Mouse (Mus musculus): ENCODE data around the gene Raph1. TPM values are rescaled to one million over a fixed set of nuclear protein-coding genes. Genes with fewer than 3 reads are reported as not detected.

Raph1 gene
- polyA plus RNA-seq, 1 experiment from 2014 or later: 27.6 TPM

DNA sequence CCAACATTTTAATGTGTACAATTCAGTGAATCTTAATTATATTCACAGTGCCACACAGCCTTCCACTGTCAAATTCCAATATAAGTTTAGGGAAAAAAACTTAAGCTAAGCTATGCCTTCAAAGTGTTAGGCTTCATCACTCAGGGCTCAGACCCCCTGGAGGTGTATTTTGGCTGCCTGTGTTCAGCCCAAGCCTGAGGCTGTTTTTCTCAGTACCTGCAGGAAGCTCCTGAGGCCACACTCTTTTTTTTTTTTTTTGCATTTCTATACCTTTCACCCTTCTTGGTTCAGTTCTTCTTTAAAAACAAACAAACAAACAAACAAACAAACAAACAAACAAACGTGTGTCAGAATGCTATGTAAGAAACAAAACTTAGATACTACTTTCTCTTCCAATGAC is 23.2 kb downstream of the Raph1 start:
- H3K36me3 ChIP-seq: peaks cover 11% of the 10 kb centered on the region
- no peak overlapping the region for H3K27ac ChIP-seq
- H3K4me1 ChIP-seq (replicated peaks): no peaks in the 10 kb centered on the region
- 32% methylated on average over 1 of the region's 1 CpGs for WGBS
- no peak for ATAC-seq (ENCODE audit: low FRiP score)
- no peaks in the 10 kb centered on the region for H3K9me3 ChIP-seq
- no peaks in the 10 kb centered on the region for H3K27me3 ChIP-seq
- H3K4me2 ChIP-seq: no peak overlapping the region
- no peak overlapping the region for H3K9ac ChIP-seq
- H3K4me3 ChIP-seq: no peak overlapping the region

GRCm38 (mm10) chr1:60539272-60539671 is 27.6 kb downstream of the Raph1 start:
- Histone ChIP-seq H3K4me2 (no peak overlapping the region), H3K4me3 (no peak overlapping the region), H3K27ac (no peak overlapping the region), H3K36me3 (no peaks in the 10 kb centered on the region), H3K9ac (no peak overlapping the region), H3K27me3 (no peaks in the 10 kb centered on the region), H3K4me1 (replicated peaks) (no peaks in the 10 kb centered on the region; the same call in 1 of the 2 replicates), H3K9me3 (no peaks in the 10 kb centered on the region)
- 93% methylated on average over 3 of the region's 3 CpGs for WGBS
- ATAC-seq (ENCODE audit: low FRiP score): no peak

DNA sequence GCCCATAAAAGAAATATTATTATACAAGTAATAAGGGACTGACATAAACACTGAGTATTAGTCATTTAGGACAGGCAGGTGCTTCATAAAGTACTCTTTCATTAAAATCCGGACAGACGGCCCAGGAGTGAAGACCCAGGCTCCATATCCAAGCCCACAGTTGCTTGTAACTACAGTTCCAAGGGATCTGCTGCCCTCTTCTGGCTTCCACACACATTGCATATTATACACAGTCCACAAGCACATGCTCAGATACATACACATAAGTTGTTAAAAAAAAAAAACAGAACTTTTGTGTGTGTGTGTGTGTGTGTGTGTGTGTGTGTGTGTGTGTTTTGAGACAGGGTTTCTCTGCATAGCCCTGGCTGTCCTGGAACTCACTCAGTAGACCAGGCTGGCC is 32.0 kb downstream of the Raph1 start:
- no peaks in the 10 kb centered on the region; the same call in 1 of the 2 replicates for H3K4me1 ChIP-seq (replicated peaks)
- H3K9me3 ChIP-seq: no peaks in the 10 kb centered on the region
- H3K4me2 ChIP-seq: no peak overlapping the region
- no peak for ATAC-seq (ENCODE audit: low FRiP score)
- no peak overlapping the region for H3K27ac ChIP-seq
- H3K9ac ChIP-seq: no peak overlapping the region
- no peak overlapping the region for H3K4me3 ChIP-seq
- no peaks in the 10 kb centered on the region for H3K27me3 ChIP-seq
- 91% methylated on average over 2 of the region's 2 CpGs for WGBS
- peaks cover 22% of the 10 kb centered on the region for H3K36me3 ChIP-seq

GRCm38 (mm10) chr1:60530636-60531035 is 36.3 kb downstream of the Raph1 start:
- no peaks in the 10 kb centered on the region for H3K9me3 ChIP-seq
- no peak overlapping the region for H3K27ac ChIP-seq
- H3K4me1 ChIP-seq (replicated peaks): no peaks in the 10 kb centered on the region
- no peak overlapping the region for H3K9ac ChIP-seq
- no peak for ATAC-seq (ENCODE audit: low FRiP score)
- no peak overlapping the region for H3K4me3 ChIP-seq
- 92% methylated on average over 2 of the region's 2 CpGs for WGBS
- no peaks in the 10 kb centered on the region for H3K27me3 ChIP-seq
- peaks cover 44% of the 10 kb centered on the region for H3K36me3 ChIP-seq
- H3K4me2 ChIP-seq: no peak overlapping the region

DNA sequence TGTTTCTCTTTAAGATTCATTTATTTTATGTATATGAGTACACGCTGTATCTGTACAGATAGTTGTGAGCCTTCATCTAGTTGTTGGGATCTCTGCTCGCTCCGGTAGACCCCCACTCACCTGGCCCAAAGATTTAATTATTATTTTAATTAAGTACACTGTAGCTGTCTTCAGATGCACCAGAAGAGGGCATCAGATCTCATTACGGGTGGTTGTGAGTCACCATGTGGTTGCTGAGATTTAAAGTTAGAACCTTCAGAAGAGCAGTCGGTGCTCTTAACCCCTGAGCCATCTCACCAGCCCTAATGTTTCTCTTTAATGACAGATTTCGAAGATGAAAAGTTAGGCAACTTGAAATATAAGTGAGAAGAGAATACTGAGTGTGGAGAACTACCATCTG is 36.8 kb downstream of the Raph1 start:
- Histone ChIP-seq H3K9me3 (no peaks in the 10 kb centered on the region), H3K27me3 (no peaks in the 10 kb centered on the region), H3K36me3 (peaks cover 48% of the 10 kb centered on the region), H3K4me3 (no peak overlapping the region), H3K4me1 (replicated peaks) (no peaks in the 10 kb centered on the region), H3K9ac (no peak overlapping the region), H3K4me2 (no peak overlapping the region), H3K27ac (no peak overlapping the region)
- ATAC-seq (ENCODE audit: low FRiP score): no peak
- 96% methylated on average over 6 of the region's 6 CpGs for WGBS

DNA sequence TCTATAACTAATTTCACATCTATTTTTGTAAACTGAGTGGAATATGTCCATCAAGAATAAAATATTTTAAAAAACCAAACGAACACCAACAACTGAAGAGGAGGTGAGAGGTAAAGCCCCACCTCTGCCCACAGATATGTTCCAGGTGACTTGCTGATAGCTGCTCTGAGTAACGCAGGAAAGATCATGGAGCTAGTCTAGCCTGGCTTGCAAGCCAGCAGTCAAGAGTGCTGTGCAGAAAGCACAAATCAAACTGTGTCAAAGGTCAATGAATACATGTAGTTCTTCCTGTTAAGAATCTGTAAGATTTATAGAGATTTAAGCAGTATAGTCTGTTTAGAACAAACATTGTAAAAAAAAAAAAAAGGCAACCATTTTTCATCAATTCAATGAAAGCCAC is 56.3 kb downstream of the Raph1 start:
- no peak overlapping the region for H3K4me2 ChIP-seq
- 86% methylated on average over 2 of the region's 2 CpGs for WGBS
- H3K27me3 ChIP-seq: no peaks in the 10 kb centered on the region
- H3K4me1 ChIP-seq (replicated peaks): no peaks in the 10 kb centered on the region
- no peak for ATAC-seq (ENCODE audit: low FRiP score)
- H3K27ac ChIP-seq: no peak overlapping the region
- no peak overlapping the region for H3K4me3 ChIP-seq
- H3K36me3 ChIP-seq: peaks cover 20% of the 10 kb centered on the region
- H3K9me3 ChIP-seq: no peaks in the 10 kb centered on the region
- no peak overlapping the region for H3K9ac ChIP-seq

GRCm38 (mm10) chr1:60503456-60503855 is 63.4 kb downstream of the Raph1 start:
- Histone ChIP-seq H3K36me3 (peaks cover 40% of the 10 kb centered on the region), H3K4me2 (no peak overlapping the region), H3K9ac (no peak overlapping the region), H3K9me3 (no peaks in the 10 kb centered on the region), H3K4me1 (replicated peaks) (no peaks in the 10 kb centered on the region), H3K27me3 (no peaks in the 10 kb centered on the region), H3K4me3 (no peak overlapping the region), H3K27ac (no peak overlapping the region)
- WGBS: 82% methylated on average over 5 of the region's 5 CpGs
- ATAC-seq (ENCODE audit: low FRiP score): no peak

DNA sequence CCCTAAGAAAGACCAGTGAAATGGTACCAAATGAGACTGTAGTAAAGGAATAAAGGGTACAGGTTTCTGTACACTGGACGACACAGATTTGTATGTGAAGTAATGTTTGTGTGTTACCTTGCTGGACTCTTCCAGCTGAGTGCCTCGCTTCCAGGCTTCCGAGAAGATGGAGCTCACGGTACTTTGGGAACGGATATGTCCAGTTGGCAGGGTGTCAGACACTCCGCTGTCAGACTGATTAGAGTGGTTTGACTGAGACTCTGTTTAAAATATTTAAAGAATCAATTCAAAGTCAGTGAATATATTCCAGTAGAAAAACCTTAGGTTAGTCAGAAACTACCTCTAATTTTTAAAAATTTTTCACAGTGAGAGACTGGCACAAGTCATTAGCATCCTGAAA is 73.5 kb downstream of the Raph1 start:
- peaks cover 83% of the 10 kb centered on the region for H3K36me3 ChIP-seq
- no peaks in the 10 kb centered on the region for H3K4me1 ChIP-seq (replicated peaks)
- H3K27ac ChIP-seq: no peak overlapping the region
- no peaks in the 10 kb centered on the region for H3K9me3 ChIP-seq
- H3K4me2 ChIP-seq: no peak overlapping the region
- ATAC-seq (ENCODE audit: low FRiP score): no peak
- H3K4me3 ChIP-seq: no peak overlapping the region
- WGBS: 92% methylated on average over 6 of the region's 6 CpGs
- no peak overlapping the region for H3K9ac ChIP-seq
- H3K27me3 ChIP-seq: no peaks in the 10 kb centered on the region

- H3K27ac ChIP-seq: no peak overlapping the region
- no peaks in the 10 kb centered on the region for H3K9me3 ChIP-seq
- no peak overlapping the region for H3K9ac ChIP-seq
- H3K27me3 ChIP-seq: no peaks in the 10 kb centered on the region
- ATAC-seq (ENCODE audit: low FRiP score): no peak
- peaks cover 84% of the 10 kb centered on the region for H3K36me3 ChIP-seq
- H3K4me2 ChIP-seq: no peak overlapping the region
- WGBS: 51% methylated on average over 5 of the region's 5 CpGs
- H3K4me3 ChIP-seq: no peak overlapping the region
- H3K4me1 ChIP-seq (replicated peaks): no peaks in the 10 kb centered on the region
Observed at GRCm38 (mm10) chr1:60492404-60492803, 74.5 kb downstream of the Raph1 start.

GRCm38 (mm10) chr1:60490510-60490909 is 76.4 kb downstream of the Raph1 start:
- Histone ChIP-seq H3K27me3 (no peaks in the 10 kb centered on the region), H3K9ac (no peak overlapping the region), H3K4me3 (no peak overlapping the region), H3K4me2 (no peak overlapping the region), H3K27ac (0 out of 2 replicates have a peak overlapping the region, but pooled peaks have one; percentile 4), H3K4me1 (replicated peaks) (no peaks in the 10 kb centered on the region), H3K9me3 (no peaks in the 10 kb centered on the region), H3K36me3 (peaks cover 82% of the 10 kb centered on the region)
- WGBS: 77% methylated on average over 4 of the region's 4 CpGs
- no peak for ATAC-seq (ENCODE audit: low FRiP score)

DNA sequence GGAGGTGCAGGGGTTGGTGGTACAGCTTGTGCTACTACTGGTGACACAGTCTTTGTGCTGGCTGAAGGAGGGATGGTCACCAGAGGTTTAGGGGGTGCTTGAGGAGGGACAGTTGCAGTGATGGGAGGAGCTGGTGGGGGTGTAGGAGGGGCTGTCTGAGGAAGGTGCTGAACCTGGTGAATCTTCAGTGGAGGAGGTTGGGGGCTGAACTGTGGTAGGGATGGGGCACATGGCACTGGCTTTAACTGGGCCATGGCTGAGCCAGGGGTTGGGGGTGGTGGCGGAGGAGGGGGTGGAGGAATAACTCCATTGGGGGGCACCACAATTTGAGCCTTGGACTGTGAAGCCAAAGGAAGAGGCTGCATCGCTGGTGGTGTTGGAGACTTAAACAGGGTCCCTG is 77.2 kb downstream of the Raph1 start:
- Histone ChIP-seq H3K27me3 (no peaks in the 10 kb centered on the region), H3K4me1 (replicated peaks) (no peaks in the 10 kb centered on the region), H3K9ac (no peak overlapping the region), H3K27ac (no peak overlapping the region), H3K36me3 (peaks cover 76% of the 10 kb centered on the region), H3K4me3 (no peak overlapping the region), H3K4me2 (no peak overlapping the region), H3K9me3 (no peaks in the 10 kb centered on the region)
- 0 out of 2 replicates have a peak, but pooled peaks have one; percentile 36 for ATAC-seq (ENCODE audit: low FRiP score)
- WGBS: 96% methylated on average over 2 of the region's 2 CpGs

- H3K4me3 ChIP-seq: no peak overlapping the region
- peaks cover 68% of the 10 kb centered on the region for H3K36me3 ChIP-seq
- 87% methylated on average over 8 of the region's 8 CpGs for WGBS
- no peak overlapping the region for H3K4me2 ChIP-seq
- H3K4me1 ChIP-seq (replicated peaks): no peaks in the 10 kb centered on the region
- no peaks in the 10 kb centered on the region for H3K9me3 ChIP-seq
- no peaks in the 10 kb centered on the region for H3K27me3 ChIP-seq
- no peak overlapping the region for H3K9ac ChIP-seq
- no peak for ATAC-seq (ENCODE audit: low FRiP score)
- H3K27ac ChIP-seq: no peak overlapping the region
Observed at GRCm38 (mm10) chr1:60488635-60489034, 78.3 kb downstream of the Raph1 start.

DNA sequence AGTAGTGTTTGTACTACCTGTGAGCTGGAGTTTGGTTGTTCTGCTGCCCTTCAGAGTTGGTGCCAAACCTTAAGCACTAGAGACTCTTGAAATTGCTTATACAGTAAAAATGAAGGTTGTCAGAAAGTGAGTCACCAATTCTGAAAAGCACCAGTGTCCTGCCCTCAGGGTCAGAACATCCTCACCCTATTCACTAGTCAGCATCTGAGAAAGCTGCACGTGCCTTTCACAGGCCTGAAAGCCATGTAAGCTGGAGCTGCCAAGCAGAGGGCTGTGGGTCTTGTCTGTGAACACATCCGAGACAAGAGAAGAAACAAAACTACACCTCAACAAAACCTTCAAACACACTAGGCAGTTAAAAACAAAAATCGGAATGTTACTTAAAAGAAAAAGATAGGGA is 81.3 kb downstream of the Raph1 start:
- Histone ChIP-seq H3K4me1 (replicated peaks) (no peaks in the 10 kb centered on the region), H3K9me3 (no peaks in the 10 kb centered on the region), H3K9ac (no peak overlapping the region), H3K4me3 (no peak overlapping the region), H3K27me3 (no peaks in the 10 kb centered on the region), H3K4me2 (no peak overlapping the region), H3K27ac (no peak overlapping the region), H3K36me3 (peaks cover 51% of the 10 kb centered on the region)
- 78% methylated on average over 3 of the region's 3 CpGs for WGBS
- ATAC-seq (ENCODE audit: low FRiP score): no peak

- H3K27ac ChIP-seq: no peak overlapping the region
- no peak for ATAC-seq (ENCODE audit: low FRiP score)
- H3K9me3 ChIP-seq: no peaks in the 10 kb centered on the region
- no peak overlapping the region for H3K9ac ChIP-seq
- H3K4me2 ChIP-seq: no peak overlapping the region
- H3K36me3 ChIP-seq: peaks cover 34% of the 10 kb centered on the region
- H3K4me3 ChIP-seq: no peak overlapping the region
- H3K27me3 ChIP-seq: no peaks in the 10 kb centered on the region
- WGBS: 100% methylated on average over 1 of the region's 1 CpGs
- H3K4me1 ChIP-seq (replicated peaks): no peaks in the 10 kb centered on the region
Observed at GRCm38 (mm10) chr1:60482881-60483280, 84.0 kb downstream of the Raph1 start.
